Mouse (Mus musculus) T-helper 2 cell (primary cell): ENCODE measurements around the gene Copz2.

Experiments used
- in situ Hi-C: fragments of 300-600 bp; cut with MboI, MseI; formaldehyde crosslinking; loops from one replicate; pipeline ENCODE4 v1.15.1; 2025; ENCODE audit warnings: high pct_unique_total_duplicates

Copz2 gene

DNA sequence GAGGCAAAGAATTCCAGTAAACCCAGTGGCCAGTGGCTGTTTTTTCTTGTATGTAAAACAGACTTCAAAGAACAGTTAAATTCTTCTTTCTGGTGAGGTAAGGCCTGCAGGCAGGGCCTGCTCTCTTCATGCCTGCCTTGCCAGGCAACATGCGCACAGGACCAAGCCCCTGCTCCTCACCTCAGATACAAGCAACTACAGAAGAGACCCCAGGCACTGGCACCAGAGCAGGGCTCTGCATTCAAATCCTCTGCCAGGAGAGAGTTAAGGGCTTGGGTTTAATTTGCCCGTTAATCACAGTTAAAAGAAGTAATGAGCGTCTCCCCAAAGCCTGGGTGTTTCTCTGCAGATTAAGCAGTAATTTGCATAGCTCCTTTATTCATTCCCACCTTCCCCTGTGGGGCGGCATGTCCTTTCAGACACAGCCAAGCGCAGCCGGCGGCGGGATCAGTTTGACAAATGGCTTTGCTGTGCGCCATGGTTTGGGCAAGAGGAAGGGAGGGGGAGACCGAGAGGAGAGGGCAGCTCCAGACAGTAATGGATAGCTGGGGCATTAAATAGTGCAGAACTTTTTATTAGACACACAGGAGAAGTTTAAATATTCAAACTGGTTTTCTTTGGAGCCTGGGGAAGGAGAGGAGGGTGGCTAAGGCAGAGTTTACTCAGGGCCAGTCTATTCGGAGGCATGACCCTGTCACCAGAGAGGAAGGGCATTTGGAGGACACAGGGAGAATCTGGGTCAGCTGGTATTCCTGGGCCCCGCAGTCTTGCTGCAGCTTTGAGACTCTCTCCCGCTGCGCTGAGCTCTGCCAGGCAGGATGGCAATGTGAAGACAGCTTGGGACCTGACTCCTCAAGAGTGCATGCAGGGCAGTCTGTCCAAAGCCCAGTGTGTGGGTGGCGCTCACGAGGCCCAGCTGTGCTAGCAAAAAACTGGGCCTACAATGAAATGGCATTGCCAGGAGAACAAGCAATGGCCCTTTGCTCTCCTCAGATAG is 53.3 kb downstream of the Copz2 start:
- in situ Hi-C loops, result no loop called here

DNA sequence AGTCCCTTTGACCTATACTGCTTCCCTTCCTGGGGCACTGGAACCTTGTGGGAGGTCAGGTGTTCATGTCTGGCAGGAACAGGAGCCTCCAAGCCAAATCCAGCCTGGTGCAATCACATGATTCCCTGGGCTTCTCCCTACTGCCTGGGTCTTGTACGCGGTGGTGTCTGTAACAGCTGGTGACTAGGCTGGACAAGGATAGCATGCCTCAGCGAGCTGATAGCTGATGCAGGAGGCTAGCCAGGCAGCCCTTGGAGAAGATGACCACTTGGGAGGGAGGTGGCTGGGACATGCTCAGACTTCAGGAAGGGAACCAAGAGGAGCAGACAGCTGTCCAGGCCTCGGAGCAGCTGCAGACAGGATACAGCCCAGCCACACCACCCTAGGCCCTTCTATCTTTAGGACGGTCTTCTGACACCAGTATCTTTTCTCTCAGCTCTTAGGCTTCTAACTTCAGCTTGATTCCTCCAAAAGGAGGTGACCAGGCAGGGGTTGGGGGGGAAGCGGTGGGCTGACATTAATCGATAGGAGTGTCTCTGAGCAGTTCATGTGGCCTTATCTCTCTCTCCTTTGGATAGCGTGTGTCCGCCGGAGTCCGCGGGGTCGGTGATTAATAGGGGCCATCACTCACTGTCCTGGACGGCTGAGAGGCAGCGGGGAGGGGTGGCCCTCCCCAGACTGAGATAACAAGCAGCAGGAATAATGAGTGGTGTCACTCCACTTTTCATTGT is 56.9 kb downstream of the Copz2 start:
- in situ Hi-C loops, result no loop called here

DNA sequence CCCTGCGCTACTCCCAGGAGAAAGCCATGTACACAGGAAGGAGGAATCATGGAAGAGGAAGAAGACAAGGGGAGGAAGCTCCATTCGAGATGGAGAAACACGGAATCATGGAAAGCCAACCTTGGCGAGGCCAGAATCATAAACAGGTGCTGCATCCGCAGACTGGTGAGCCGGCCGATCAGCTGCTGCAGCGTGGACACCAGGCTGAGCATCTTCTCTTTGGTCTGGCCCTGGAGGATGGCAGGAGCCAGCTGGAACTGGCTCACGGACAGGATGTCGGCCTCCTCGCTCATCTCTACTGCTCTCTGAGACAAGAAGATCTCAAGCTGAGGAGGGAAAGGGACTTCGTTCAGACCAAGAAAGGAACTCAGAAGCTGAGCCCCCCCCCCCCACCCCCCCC is 58.9 kb downstream of the Copz2 start:
- in situ Hi-C loops, result no loop called here

DNA sequence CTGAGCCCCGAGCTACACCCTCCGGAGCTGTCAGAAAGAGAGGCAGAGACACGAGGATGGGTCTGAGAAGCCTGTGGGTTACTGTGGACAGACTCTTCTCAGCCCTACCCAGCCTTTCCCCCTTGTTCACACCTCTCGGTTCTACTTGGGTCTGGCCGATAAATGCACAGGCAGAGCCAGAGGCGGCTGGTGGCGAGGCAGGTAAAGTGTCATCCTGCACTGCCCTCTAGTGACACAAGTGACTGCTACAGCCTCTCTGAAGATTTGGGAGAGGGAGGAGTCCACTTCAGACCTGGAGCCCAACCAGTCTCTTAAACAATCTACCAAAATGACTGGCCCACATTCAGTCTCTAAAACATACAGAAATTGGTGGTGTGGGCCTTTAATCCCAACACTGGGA is 60.3 kb downstream of the Copz2 start:
- in situ Hi-C loops, result loop anchor here (5.0 kb wide), 1 partner anchor 43 kb away; no protein-coding TSS in a partner anchor
